Mouse (Mus musculus) ES-Bruce4 (cell line): ENCODE data around the gene Zfp981. TPM values are rescaled to one million over a fixed set of nuclear protein-coding genes. Genes with fewer than 3 reads are reported as not detected.
"Not testable (repeated sequence)": the region's sequence is repeated elsewhere in the genome, so short reads cannot be mapped to it uniquely, and the experiment has no call there.

Experiments
- H3K27ac ChIP-seq: 2 replicates; pipeline ENCODE4 v1.5.1; 2012; ENCODE audit warnings: low read length, inconsistent platforms; ENCODE audit not compliant: insufficient read depth
- H3K27me3 ChIP-seq: 2 replicates; pipeline ENCODE4 v1.6.1; 2012; ENCODE audit warnings: mild to moderate bottlenecking, low read length, inconsistent platforms; ENCODE audit not compliant: control insufficient read depth, poor library complexity, insufficient read depth, severe bottlenecking
- H3K36me3 ChIP-seq: 2 replicates; pipeline ENCODE4 v1.6.1; 2012; ENCODE audit warnings: inconsistent platforms, mild to moderate bottlenecking, low read length, moderate library complexity; ENCODE audit not compliant: control insufficient read depth, poor library complexity, insufficient read depth, severe bottlenecking
- H3K4me1 ChIP-seq: one replicate; pipeline ENCODE4 v1.8.1; 2011; ENCODE audit warnings: low read length; ENCODE audit not compliant: control insufficient read depth, insufficient read depth
- H3K4me3 ChIP-seq: 2 replicates; pipeline ENCODE4 v1.5.1; 2011; ENCODE audit warnings: low read depth, mild to moderate bottlenecking, low read length
- H3K9ac ChIP-seq: 2 replicates; pipeline ENCODE4 v1.6.1; 2012; ENCODE audit warnings: low read depth, mild to moderate bottlenecking, inconsistent platforms; ENCODE audit not compliant: poor library complexity, severe bottlenecking
- H3K9me3 ChIP-seq: replicated peaks from 2 replicates; pipeline ENCODE4 v1.6.1; 2012; ENCODE audit warnings: mild to moderate bottlenecking, low read length, inconsistent platforms; ENCODE audit not compliant: control insufficient read depth, poor library complexity, insufficient read depth, severe bottlenecking
- CTCF ChIP-seq: IDR thresholded peaks from one replicate; pipeline ENCODE4 v1.8.1; 2011; ENCODE audit warnings: low read depth, low read length
- EP300 ChIP-seq: IDR thresholded peaks from 2 replicates; pipeline ENCODE4 v1.6.1; 2011; ENCODE audit warnings: low read depth, low read length; ENCODE audit not compliant: insufficient read depth
- POLR2A ChIP-seq: IDR thresholded peaks from one replicate; pipeline ENCODE4 v1.8.1; 2011; ENCODE audit warnings: low read length; ENCODE audit not compliant: insufficient read depth
- polyA plus RNA-seq: library from polyadenylated mRNA; stranded (reverse); fragments of >200 nt; gene quantifications from 2 replicates; pipeline ENCODE4 v1.2.4, GENCODE M21; 2011; ENCODE audit warnings: low read depth; ENCODE audit not compliant: missing spikeins, insufficient read depth, insufficient read length

Zfp981 gene
- polyA plus RNA-seq, 1 experiment: 39.3 TPM

DNA sequence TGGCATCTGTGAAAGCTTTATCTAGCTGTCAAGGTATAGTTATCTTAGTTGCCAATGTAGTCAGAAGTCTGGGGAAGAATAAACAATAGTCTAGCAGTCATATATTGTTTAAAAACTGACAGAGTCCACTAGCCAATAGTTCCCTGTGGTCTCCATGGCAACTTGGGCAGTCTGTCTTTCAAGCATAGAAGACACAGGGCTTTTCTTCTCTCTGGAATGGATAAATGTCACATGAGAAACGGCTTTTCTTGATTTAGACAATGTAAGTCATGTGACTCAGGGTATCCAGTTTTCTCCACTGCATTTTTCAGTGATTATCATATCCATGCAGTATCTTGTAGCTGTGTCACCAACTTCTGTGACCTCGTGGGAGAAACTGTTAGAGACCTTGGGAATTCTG is 44.7 kb upstream of the Zfp981 start:
- Histone ChIP-seq H3K27me3 (no peaks in the 10 kb centered on the region), H3K4me3 (no peak overlapping the region), H3K4me1 (no peaks in the 10 kb centered on the region), H3K36me3 (peaks cover 9% of the 10 kb centered on the region), H3K27ac (no peak overlapping the region), H3K9me3 (no peaks in the 10 kb centered on the region; the same call in 1 of the 2 replicates), H3K9ac (no peak overlapping the region)
- TF ChIP-seq POLR2A (no peak), EP300 (no peak), CTCF (no peak)

DNA sequence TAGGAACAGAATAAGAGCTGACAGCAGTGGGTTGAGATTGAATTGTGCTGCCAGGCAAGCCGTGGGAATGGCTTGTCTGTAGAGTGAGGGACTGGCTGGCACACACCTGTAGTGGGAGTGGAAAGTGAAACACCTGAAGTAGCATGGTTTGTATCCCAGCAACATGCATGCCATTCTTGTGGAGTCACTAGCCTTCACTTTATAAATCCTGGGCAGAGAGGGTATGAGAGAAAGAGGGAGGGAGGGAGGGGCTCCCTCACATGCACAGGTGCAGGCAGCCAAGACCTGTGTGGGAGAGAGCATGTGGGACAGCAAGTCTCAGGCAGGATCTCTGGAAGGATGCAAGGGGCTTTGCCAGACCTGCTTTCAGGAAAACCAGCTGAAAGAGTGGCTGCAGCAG is 44.1 kb upstream of the Zfp981 start:
- Histone ChIP-seq H3K4me1 (no peaks in the 10 kb centered on the region), H3K27me3 (no peaks in the 10 kb centered on the region), H3K4me3 (no peak overlapping the region), H3K27ac (no peak overlapping the region), H3K36me3 (peaks cover 9% of the 10 kb centered on the region), H3K9me3 (no peaks in the 10 kb centered on the region; the same call in 1 of the 2 replicates), H3K9ac (no peak overlapping the region)
- no peak for TF ChIP-seq POLR2A

DNA sequence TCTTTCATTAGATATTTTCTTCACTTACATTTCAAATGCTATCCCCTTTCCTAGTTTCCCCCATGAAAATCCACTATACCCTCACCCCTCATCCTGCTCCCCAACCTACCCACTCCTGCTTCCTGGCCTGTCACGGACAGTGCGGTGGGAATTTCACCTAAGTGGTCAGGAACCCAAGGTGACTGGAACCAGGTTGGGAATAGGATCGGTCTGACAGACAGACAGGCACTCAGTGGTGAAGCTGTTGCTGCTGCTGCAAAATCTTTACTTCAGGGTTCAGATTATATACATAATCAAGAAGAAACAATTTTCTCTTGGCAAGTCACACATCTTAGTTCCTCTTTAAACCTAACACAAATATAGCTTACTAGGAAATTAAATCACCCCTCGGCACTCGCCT is 42.0 kb upstream of the Zfp981 start:
- not testable (repeated sequence) for H3K9me3 ChIP-seq, H3K27ac ChIP-seq, H3K4me1 ChIP-seq, H3K9ac ChIP-seq, H3K27me3 ChIP-seq, H3K4me3 ChIP-seq
- peaks cover 10% of the 10 kb centered on the region for H3K36me3 ChIP-seq

DNA sequence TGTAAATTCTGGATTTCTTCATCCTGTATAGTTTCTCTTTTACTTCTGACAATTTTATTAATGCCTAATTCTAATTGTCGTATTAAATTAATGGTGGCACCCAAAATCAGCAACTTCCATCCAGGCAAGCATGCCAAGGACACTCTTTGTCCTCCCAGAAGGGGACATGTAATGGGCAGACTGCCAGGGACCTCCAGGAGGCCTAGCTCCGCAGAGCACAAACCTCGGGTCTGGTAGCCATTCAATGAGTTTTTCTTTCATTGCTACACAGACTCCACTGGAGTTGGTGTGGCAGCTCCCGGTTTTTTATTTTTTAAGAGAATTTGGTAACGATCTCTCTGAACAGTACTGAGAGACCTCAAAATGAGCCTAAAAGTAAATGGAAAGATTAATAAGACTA is 41.1 kb upstream of the Zfp981 start:
- Histone ChIP-seq H3K9me3 (peaks cover 13% of the 10 kb centered on the region), H3K36me3 (peaks cover 18% of the 10 kb centered on the region)
- H3K9ac ChIP-seq, H3K4me1 ChIP-seq, H3K27ac ChIP-seq, H3K27me3 ChIP-seq, H3K4me3 ChIP-seq: not testable (repeated sequence)

DNA sequence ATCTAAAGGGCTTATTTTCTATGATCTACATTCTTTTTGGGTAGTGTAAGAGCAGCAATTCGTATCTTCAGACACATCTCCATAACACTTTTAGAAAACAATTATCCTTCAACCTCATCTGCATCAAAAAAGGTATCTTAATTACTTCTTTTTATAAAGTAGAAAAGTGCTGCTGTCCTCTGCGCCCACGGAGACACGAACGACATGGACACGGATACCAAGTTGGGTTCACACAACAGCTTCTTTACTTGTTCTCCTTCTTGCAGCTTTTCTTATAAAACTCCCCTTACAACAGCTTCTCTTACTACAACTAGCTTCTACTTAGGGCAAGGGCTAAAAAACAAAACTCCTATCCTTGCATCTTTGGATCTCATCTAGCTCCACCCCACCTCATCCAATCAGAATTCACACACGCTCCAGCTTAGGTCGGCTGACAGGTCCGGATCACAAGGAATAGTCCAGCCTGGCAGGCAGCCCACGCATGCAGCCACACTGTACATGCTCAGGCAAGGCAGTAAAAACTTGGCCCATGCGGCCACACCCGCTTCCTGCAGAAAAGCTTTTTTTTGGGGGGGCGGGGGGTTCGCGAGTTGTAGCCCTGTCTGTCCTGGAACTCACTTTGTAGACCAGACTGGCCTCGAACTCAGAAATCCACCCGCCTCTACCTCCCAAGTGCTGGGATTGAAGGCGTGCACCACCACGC is 38.0 kb upstream of the Zfp981 start:
- H3K27ac ChIP-seq, H3K4me1 ChIP-seq, H3K4me3 ChIP-seq, H3K9ac ChIP-seq, H3K27me3 ChIP-seq: not testable (repeated sequence)
- peaks cover 11% of the 10 kb centered on the region for H3K36me3 ChIP-seq
- peaks cover 17% of the 10 kb centered on the region for H3K9me3 ChIP-seq

DNA sequence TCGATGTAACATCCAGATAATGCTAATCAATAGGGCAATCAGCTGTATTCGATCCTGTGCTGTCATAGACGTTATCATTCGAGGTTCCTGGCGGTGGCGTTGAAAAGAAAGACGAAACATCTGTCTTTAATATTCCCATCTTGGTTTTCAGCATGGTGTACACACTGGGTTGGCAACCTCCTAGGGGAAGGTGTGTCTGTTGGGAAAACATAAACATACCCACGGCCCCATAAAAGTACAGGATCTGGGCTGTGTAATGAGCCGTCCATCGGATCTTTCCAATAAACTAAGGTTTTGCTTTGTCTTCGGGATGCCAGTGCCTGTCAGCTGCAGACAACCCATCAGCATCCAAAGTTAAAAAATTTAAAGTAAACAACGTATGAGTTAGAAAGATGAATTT is 31.8 kb upstream of the Zfp981 start:
- not testable (repeated sequence) for H3K4me1 ChIP-seq, H3K9ac ChIP-seq, H3K27me3 ChIP-seq, H3K27ac ChIP-seq, H3K36me3 ChIP-seq, H3K4me3 ChIP-seq
- H3K9me3 ChIP-seq: peaks cover 28% of the 10 kb centered on the region

DNA sequence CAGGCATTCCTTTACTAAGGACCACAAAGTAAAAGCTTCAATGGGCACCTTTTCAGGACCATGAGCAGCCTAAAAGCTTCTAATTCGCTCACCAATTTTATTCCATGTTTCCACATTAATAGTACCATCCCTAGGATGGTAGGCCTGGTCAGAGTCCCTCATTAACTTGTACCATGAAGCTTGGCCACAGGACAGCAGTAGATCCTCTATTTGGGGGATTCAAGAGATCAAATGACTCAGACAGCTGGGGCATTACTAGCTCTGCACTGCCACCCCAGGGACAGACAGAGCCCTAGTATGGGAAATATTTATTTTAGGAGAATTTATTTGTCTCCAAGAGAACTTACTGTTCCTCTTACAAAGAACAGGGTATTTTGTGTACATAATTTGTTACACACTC is 27.6 kb upstream of the Zfp981 start:
- Histone ChIP-seq H3K27me3 (peaks cover 10% of the 10 kb centered on the region), H3K9me3 (peaks cover 26% of the 10 kb centered on the region)
- not testable (repeated sequence) for H3K4me1 ChIP-seq, H3K4me3 ChIP-seq, H3K9ac ChIP-seq, H3K36me3 ChIP-seq, H3K27ac ChIP-seq

DNA sequence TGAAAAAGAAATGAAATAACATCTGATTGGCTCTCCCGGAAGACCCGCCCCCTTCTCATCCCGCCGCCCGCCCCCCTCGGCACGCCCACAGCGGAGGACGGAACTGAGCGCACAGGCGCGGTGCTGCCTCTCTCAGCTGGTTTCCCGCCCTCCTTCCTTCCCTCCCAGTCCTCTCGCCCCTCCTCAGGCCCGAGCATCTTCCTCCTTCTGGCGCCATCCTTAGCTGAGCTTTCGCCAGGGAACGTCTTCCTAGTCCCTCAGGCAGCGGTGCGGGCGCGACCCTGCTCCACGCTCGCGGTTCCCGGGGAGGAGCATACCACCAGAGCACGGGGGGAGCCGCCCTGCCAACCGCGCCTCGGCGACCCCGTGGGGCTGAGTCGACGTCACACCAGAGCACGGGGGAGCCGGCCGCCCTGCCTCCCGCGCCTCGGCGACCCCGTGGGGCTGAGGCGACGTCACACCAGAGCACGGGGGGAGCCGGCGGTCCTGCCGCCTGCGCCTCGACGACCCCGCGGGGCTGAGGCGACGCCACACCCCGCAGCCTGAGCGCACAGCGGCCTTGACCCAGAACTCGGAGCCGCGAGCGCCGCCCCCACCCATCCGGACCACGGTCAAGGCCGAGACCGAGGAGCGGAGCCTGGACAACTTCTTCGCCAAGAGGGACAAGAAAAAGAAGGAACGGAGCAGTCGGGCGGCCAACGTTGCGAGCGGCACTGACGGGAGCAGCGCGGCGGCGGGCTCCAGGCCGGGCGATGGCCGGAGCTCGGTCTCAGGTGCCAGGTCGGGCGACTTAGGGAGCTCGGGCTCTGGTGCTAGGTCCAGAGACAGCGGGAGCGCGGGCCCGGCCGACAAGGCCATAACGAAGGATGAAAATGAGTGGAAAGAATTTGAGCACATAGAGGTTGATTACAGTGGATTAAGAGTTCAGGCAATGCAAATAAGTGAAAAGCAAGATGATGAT is 26.8 kb upstream of the Zfp981 start:
- Histone ChIP-seq H3K9me3 (peaks cover 21% of the 10 kb centered on the region), H3K9ac (peak overlapping the region; percentile 38), H3K4me3 (peak overlapping the region; percentile 28), H3K27me3 (peaks cover 10% of the 10 kb centered on the region)
- not testable (repeated sequence) for H3K36me3 ChIP-seq, H3K4me1 ChIP-seq, H3K27ac ChIP-seq

DNA sequence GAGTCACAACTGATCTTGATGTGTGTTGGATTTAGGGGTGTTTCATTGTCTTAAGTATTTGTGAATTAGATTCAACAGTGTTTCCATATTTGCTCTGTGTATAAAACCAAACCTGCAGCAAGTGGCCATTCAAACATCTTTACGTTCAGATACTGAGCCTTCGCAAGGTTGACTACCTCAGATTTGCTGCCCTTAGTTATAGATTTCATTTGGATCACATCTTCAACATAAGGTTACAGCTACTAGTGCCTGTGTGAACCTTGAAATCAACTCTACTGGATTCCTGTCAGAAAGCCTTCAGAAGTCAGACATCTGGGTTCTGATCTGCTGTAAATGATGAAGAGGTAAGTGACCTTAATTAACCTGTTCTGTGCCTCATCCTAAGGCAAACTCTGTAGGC is 25.6 kb upstream of the Zfp981 start:
- H3K27ac ChIP-seq, H3K4me1 ChIP-seq, H3K4me3 ChIP-seq, H3K9ac ChIP-seq, H3K36me3 ChIP-seq: not testable (repeated sequence)
- Histone ChIP-seq H3K9me3 (peaks cover 14% of the 10 kb centered on the region), H3K27me3 (peaks cover 10% of the 10 kb centered on the region)
